Mouse (Mus musculus): Measurements from ENCODE around the gene Olfr1509. TPM values are rescaled to one million over a fixed set of nuclear protein-coding genes. Genes with fewer than 3 reads are reported as not detected.
"Not testable (repeated sequence)": the region's sequence is repeated elsewhere in the genome, so short reads cannot be mapped to it uniquely, and the experiment has no call there.

The Olfr1509 gene
- total RNA-seq (2021), result not detected

DNA sequence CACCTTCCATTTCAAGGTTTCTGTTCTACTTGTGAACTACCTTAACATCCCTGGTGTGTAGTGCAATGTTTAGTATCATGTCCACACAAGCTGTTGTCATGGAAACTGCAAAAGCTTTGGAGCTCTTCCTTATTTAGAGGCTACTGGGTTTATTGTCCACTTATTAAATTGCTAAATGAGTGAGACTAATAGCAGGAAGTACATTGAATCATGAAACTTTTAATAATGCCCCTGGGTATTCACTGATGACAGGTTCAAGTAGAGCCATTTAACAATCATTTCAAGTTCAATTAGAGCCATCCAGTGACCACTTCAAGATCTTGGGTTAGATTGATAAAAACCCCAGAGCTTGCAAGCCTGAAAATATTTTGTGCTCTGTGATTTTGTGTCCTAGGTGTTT, at the start of gene Olfr1509:
TSS of gene Olfr1509 (plus strand) at position 301 of the 400 bp plus-strand sequence.
- no peak for DNase-seq
- intact Hi-C loops (cut with DNase I), result no loop called here

- intact Hi-C loops (cut with DNase I), result no loop called here
- DNase-seq, result no peak
Observed at GRCm38 (mm10) chr14:52397279-52397678, 45.5 kb upstream of the Olfr1509 start, which contains the start of gene Olfr1511. Olfr1511 (minus strand) TSS chr14:52397379.

- intact Hi-C loops (cut with DNase I); DNase-seq: not testable (repeated sequence)
Observed at GRCm38 (mm10) chr14:52410142-52410919, 32.5 kb upstream of the Olfr1509 start.

GRCm38 (mm10) chr14:52414273-52414672, 28.5 kb upstream of the Olfr1509 start, which contains the start of gene Olfr1510:
Olfr1510 (minus strand) TSS chr14:52414373.
- no peak for DNase-seq
- intact Hi-C loops (cut with DNase I), result no loop called here

GRCm38 (mm10) chr14:52427686-52428085, 15.1 kb upstream of the Olfr1509 start:
- intact Hi-C loops (cut with DNase I), result no loop called here
- DNase-seq, result no peak

- intact Hi-C loops (cut with DNase I), result no loop called here
- DNase-seq, result peak in 1 of 2 experiments; percentile 1
Observed at GRCm38 (mm10) chr14:52451138-52451537, 8.3 kb downstream of the Olfr1509 start.

GRCm38 (mm10) chr14:52461928-52462327, 19.1 kb downstream of the Olfr1509 start:
- intact Hi-C loops (cut with DNase I), result no loop called here
- no peak for DNase-seq

DNA sequence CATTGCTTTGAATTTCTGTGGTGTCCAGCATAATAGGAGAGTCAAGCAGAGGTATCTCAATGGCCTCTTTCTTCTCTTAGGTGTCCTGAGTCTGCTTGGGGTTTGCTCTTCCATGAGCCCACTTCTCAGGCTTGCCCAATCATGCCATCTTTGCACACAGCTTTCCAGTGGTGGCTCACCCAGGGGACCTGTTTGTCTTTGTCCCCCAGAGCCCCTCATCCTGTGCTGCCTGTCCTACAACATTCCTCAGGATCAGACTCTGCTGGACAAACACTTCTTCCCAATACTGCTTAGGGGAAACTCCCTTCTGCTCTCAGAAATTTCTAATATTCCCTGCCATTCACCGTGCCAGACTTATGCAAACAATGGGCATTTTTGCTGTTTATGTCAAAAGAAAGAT, 22.9 kb downstream of the Olfr1509 start:
- intact Hi-C loops (cut with DNase I), result no loop called here
- no peak for DNase-seq

DNA sequence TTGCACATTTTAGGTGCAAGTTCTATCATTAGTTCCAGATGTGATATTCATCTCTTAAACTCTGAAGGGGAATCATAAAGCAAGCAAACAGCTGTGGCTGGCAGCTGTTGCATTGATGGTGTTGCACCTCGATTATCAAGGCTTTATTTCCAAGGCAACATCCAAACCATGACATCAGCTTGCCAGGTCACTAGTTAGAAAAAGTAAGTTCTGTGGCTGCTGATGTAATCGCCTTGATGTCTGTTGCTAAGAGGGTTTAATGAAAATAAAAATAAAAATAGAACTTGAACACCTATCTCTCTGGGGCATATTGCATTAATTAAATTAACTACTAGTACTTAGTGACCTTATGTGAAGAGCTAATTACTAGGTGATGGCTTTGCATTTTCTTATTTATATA, 24.6 kb downstream of the Olfr1509 start, which contains the start of gene Olfr1508:
TSS of gene Olfr1508 (minus strand) at position 101 of the 400 bp plus-strand sequence.
- intact Hi-C loops (cut with DNase I), result no loop called here
- DNase-seq, result no peak

DNA sequence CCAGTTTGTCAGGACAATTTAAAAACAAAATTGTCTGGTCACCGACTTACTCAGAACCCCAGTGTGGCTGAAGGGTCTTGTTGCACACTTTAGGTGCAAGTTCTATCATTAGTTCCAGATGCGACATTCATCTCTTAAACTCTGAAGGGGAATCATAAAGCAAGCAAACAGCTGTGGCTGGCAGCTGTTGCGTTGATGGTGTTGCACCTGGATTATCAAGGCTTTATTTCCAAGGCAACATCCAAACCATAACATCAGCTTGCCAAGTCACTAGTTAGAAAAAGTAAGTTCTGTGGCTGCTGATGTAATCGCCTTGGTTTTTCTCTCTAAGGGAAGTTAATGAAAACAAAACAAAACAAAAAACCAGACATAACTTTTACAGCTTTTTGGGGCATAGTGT, 52.7 kb downstream of the Olfr1509 start, which contains the start of gene Olfr1507:
TSS of gene Olfr1507 (minus strand) at position 234 of the 400 bp plus-strand sequence.
- intact Hi-C loops (cut with DNase I), result no loop called here
- DNase-seq, result no peak

Other genes with a start within 250 kb of the Olfr1509 start
- 10 to 100 TPM; 33.8 to 37.2 TPM for gene Supt16, start 245.6 kb upstream of the Olfr1509 start, total RNA-seq (2021)
- 10 to 100 TPM; 60.3 to 67.6 TPM for gene Chd8, start 185.2 kb upstream of the Olfr1509 start, total RNA-seq (2021)
- 10 to 100 TPM; 35.5 to 36.8 TPM for gene Tox4, start 163.8 kb upstream of the Olfr1509 start, total RNA-seq (2021)
- gene Rab2b, start 163.4 kb upstream of the Olfr1509 start, total RNA-seq (2021), result 10 to 100 TPM in 1 of 2 experiments, 1 to 10 TPM in 1; 7.6 to 10.6 TPM
- gene Mettl3, start 137.9 kb upstream of the Olfr1509 start, total RNA-seq (2021), result 10 to 100 TPM; 15.7 to 18.8 TPM
- gene Sall2, start 114.2 kb upstream of the Olfr1509 start, total RNA-seq (2021), result 1 to 10 TPM; 4.6 to 5.7 TPM
- not detected for gene Olfr1513, start 86.6 kb upstream of the Olfr1509 start, total RNA-seq (2021)
- gene Olfr1512, start 63.8 kb upstream of the Olfr1509 start, total RNA-seq (2021), result not detected
- gene Olfr1511, start 45.6 kb upstream of the Olfr1509 start, total RNA-seq (2021), result not detected
- not detected for gene Olfr1510, start 28.6 kb upstream of the Olfr1509 start, total RNA-seq (2021)
- gene Olfr1508, start 24.5 kb downstream of the Olfr1509 start, total RNA-seq (2021), result not detected
- not detected for gene Olfr1507, start 52.8 kb downstream of the Olfr1509 start, total RNA-seq (2021)

Measured in heart, postnatal 10 days (tissue).